Mouse (Mus musculus) yolk sac, embryonic 10.5 days (tissue): Measurements from ENCODE around the gene Cdh4.

Experiments
- DNase-seq: peaks from one replicate; pipeline ENCODE4 v3.0.0-alpha.2; 2017; ENCODE audit warnings: low spot score

Gene Cdh4

GRCm38 (mm10) chr2:179467839-179468445, 25.7 kb downstream of the Cdh4 start:
- no peak for DNase-seq

- DNase-seq: no peak
Observed at GRCm38 (mm10) chr2:179476622-179477021, 34.4 kb downstream of the Cdh4 start.

- no peak for DNase-seq
Observed at GRCm38 (mm10) chr2:179480800-179481200, 38.6 kb downstream of the Cdh4 start.

GRCm38 (mm10) chr2:179481363-179481762, 39.1 kb downstream of the Cdh4 start:
- DNase-seq: no peak

GRCm38 (mm10) chr2:179488526-179489139, 46.4 kb downstream of the Cdh4 start:
- no peak for DNase-seq

GRCm38 (mm10) chr2:179491891-179492290, 49.7 kb downstream of the Cdh4 start:
- DNase-seq: peak; percentile 45

GRCm38 (mm10) chr2:179494276-179494675, 52.0 kb downstream of the Cdh4 start:
- no peak for DNase-seq

GRCm38 (mm10) chr2:179510439-179510838, 68.2 kb downstream of the Cdh4 start:
- no peak for DNase-seq

- no peak for DNase-seq
Observed at GRCm38 (mm10) chr2:179516559-179516958, 74.3 kb downstream of the Cdh4 start.

GRCm38 (mm10) chr2:179518456-179519032, 76.3 kb downstream of the Cdh4 start:
- DNase-seq: no peak

- DNase-seq: no peak
Observed at GRCm38 (mm10) chr2:179519161-179519560, 76.9 kb downstream of the Cdh4 start.

- no peak for DNase-seq
Observed at GRCm38 (mm10) chr2:179519931-179520330, 77.7 kb downstream of the Cdh4 start.

- DNase-seq: no peak
Observed at GRCm38 (mm10) chr2:179520941-179521340, 78.7 kb downstream of the Cdh4 start.

GRCm38 (mm10) chr2:179521444-179521843, 79.2 kb downstream of the Cdh4 start:
- no peak for DNase-seq

GRCm38 (mm10) chr2:179522141-179522540, 79.9 kb downstream of the Cdh4 start:
- no peak for DNase-seq

- no peak for DNase-seq
Observed at GRCm38 (mm10) chr2:179526976-179527375, 84.7 kb downstream of the Cdh4 start.

GRCm38 (mm10) chr2:179530436-179531040, 88.3 kb downstream of the Cdh4 start:
- no peak for DNase-seq

- no peak for DNase-seq
Observed at GRCm38 (mm10) chr2:179533196-179533595, 91.0 kb downstream of the Cdh4 start.

GRCm38 (mm10) chr2:179533881-179534280, 91.7 kb downstream of the Cdh4 start:
- DNase-seq: no peak

GRCm38 (mm10) chr2:179535204-179535603, 93.0 kb downstream of the Cdh4 start:
- DNase-seq: no peak

GRCm38 (mm10) chr2:179536762-179537161, 94.5 kb downstream of the Cdh4 start:
- DNase-seq: no peak

GRCm38 (mm10) chr2:179537390-179537789, 95.2 kb downstream of the Cdh4 start:
- no peak for DNase-seq

GRCm38 (mm10) chr2:179537800-179538450, 95.7 kb downstream of the Cdh4 start:
- no peak for DNase-seq
